Mouse (Mus musculus): ENCODE measurements at regions not wholly inside any gene's neighbourhood (a gene's known extent, or its start where the extent isn't known, plus 50 kb on each side); places are given as distances from the start of the nearest gene placed in this dataset.

GRCm38 (mm10) chr3:58135607-58136365 is 278.7 kb upstream of the Tsc22d2 start:
- Histone ChIP-seq H3K79me2 (ENCODE audit: control insufficient read depth, insufficient read depth, low read length, poor library complexity) (no peaks in the 10 kb centered on the region), H3K9me3 (replicated peaks; ENCODE audit: insufficient read depth, low read length) (no peaks in the 10 kb centered on the region), H3K4me3 (ENCODE audit: control insufficient read depth in 1 of 2, insufficient read depth in 1 of 2, low read depth in 2 of 2, low read length in 2 of 2) (no peak overlapping the region), H3K36me3 (ENCODE audit: control insufficient read depth in 1 of 2, insufficient read depth in 2 of 2, low read length in 2 of 2) (no peaks in the 10 kb centered on the region), H3K27me3 (ENCODE audit: control insufficient read depth in 1 of 2, insufficient read depth in 2 of 2, low read length in 2 of 2) (peaks cover 0 to 6% of the 10 kb centered on the region in 2 experiments; a peak in 3 of 4 replicates), H3K27ac (ENCODE audit: control insufficient read depth, low read depth, low read length) (no peak overlapping the region), H3K4me1 (ENCODE audit: control insufficient read depth in 1 of 2, insufficient read depth in 2 of 2, low read length in 2 of 2) (no peaks in the 10 kb centered on the region), H3K9ac (ENCODE audit: control insufficient read depth, low read depth, low read length, poor library complexity, severe bottlenecking) (no peak overlapping the region)
- DNase-seq (ENCODE audit: low read depth, low spot score): no peak
- TF ChIP-seq BHLHE40 (IDR thresholded peaks at IDR 0.05; ENCODE audit: borderline replicate concordance, low read depth, low read length): no peak
- no peak for TF ChIP-seq MXI1 (IDR thresholded peaks at IDR 0.05; ENCODE audit: low read depth, low read length)
- TF ChIP-seq NELFE (IDR thresholded peaks at IDR 0.05; ENCODE audit: low read depth, low read length): no peak
- TF ChIP-seq RCOR1 (IDR thresholded peaks at IDR 0.05; ENCODE audit: low read depth, low read length): no peak
- TF ChIP-seq MYB (IDR thresholded peaks at IDR 0.05; ENCODE audit: low read depth, low read length): no peak

- no peak overlapping the region for H3K27ac ChIP-seq (ENCODE audit: control insufficient read depth, low read depth, low read length)
- TF ChIP-seq SMC3 (IDR thresholded peaks at IDR 0.05; ENCODE audit: low read depth, low read length) (peak; percentile 70), ZC3H11A (IDR thresholded peaks at IDR 0.05; ENCODE audit: low read depth, low read length) (peak; percentile 32; the same call in 1 of the 2 replicates), RAD21 (IDR thresholded peaks at IDR 0.05; ENCODE audit: low read depth, low read length) (peak; percentile 59), CTCF (IDR thresholded peaks at IDR 0.05 in 2 of 3, conservative IDR thresholded peaks at IDR 0.05 in 1 of 3; ENCODE audit: control insufficient read depth in 1 of 3, insufficient read depth in 1 of 3, low read depth in 2 of 3, low read length in 3 of 3, poor library complexity in 1 of 3, severe bottlenecking in 1 of 3) (peak; percentile 70 to 74 (median 74)), MYC (IDR thresholded peaks at IDR 0.05; ENCODE audit: low read depth, low read length) (no peak)
- DNase-seq (ENCODE audit: low read depth, low spot score): peak; percentile 44
- H3K4me1 ChIP-seq (ENCODE audit: control insufficient read depth in 1 of 2, insufficient read depth in 2 of 2, low read length in 2 of 2): no peaks in the 10 kb centered on the region
- no peaks in the 10 kb centered on the region for H3K36me3 ChIP-seq (ENCODE audit: control insufficient read depth in 1 of 2, insufficient read depth in 2 of 2, low read length in 2 of 2)
- no peaks in the 10 kb centered on the region for H3K79me2 ChIP-seq (ENCODE audit: control insufficient read depth, insufficient read depth, low read length, poor library complexity)
- peaks cover 0 to 7% of the 10 kb centered on the region in 2 experiments; a peak in 3 of 4 replicates for H3K27me3 ChIP-seq (ENCODE audit: control insufficient read depth in 1 of 2, insufficient read depth in 2 of 2, low read length in 2 of 2)
- H3K4me3 ChIP-seq (ENCODE audit: control insufficient read depth in 1 of 2, insufficient read depth in 1 of 2, low read depth in 2 of 2, low read length in 2 of 2): no peak overlapping the region
- no peaks in the 10 kb centered on the region for H3K9me3 ChIP-seq (replicated peaks; ENCODE audit: insufficient read depth, low read length)
- no peak overlapping the region for H3K9ac ChIP-seq (ENCODE audit: control insufficient read depth, low read depth, low read length, poor library complexity, severe bottlenecking)
Measured at GRCm38 (mm10) chr3:58138726-58139585, 275.6 kb upstream of the Tsc22d2 start.

GRCm38 (mm10) chr3:58146108-58146507 is 268.4 kb upstream of the Tsc22d2 start:
- Histone ChIP-seq H3K9me3 (replicated peaks; ENCODE audit: insufficient read depth, low read length) (no peaks in the 10 kb centered on the region), H3K27me3 (ENCODE audit: control insufficient read depth in 1 of 2, insufficient read depth in 2 of 2, low read length in 2 of 2) (peaks cover 5 to 7% of the 10 kb centered on the region in 2 experiments), H3K79me2 (ENCODE audit: control insufficient read depth, insufficient read depth, low read length, poor library complexity) (no peaks in the 10 kb centered on the region), H3K36me3 (ENCODE audit: control insufficient read depth in 1 of 2, insufficient read depth in 2 of 2, low read length in 2 of 2) (no peaks in the 10 kb centered on the region), H3K27ac (ENCODE audit: control insufficient read depth, low read depth, low read length) (no peak overlapping the region), H3K4me3 (ENCODE audit: control insufficient read depth in 1 of 2, insufficient read depth in 1 of 2, low read depth in 2 of 2, low read length in 2 of 2) (no peak overlapping the region), H3K4me1 (ENCODE audit: control insufficient read depth in 1 of 2, insufficient read depth in 2 of 2, low read length in 2 of 2) (no peaks in the 10 kb centered on the region), H3K9ac (ENCODE audit: control insufficient read depth, low read depth, low read length, poor library complexity, severe bottlenecking) (no peak overlapping the region)
- no peak for TF ChIP-seq MYB (IDR thresholded peaks at IDR 0.05; ENCODE audit: low read depth, low read length)
- TF ChIP-seq MAZ (IDR thresholded peaks at IDR 0.05; ENCODE audit: low read depth, low read length): no peak
- no peak for TF ChIP-seq POLR2AphosphoS2 (IDR thresholded peaks at IDR 0.05; ENCODE audit: low read length)
- TF ChIP-seq KAT2A (conservative IDR thresholded peaks at IDR 0.05; ENCODE audit: low read depth, low read length): no peak
- no peak for TF ChIP-seq ELF1 (IDR thresholded peaks at IDR 0.05; ENCODE audit: low read depth, low read length)
- no peak for DNase-seq (ENCODE audit: low read depth, low spot score)

Measured in MEL (cell line).